Mouse (Mus musculus) MEL (cell line): Measurements from ENCODE around the gene Adgrl4. TPM values are rescaled to one million over a fixed set of nuclear protein-coding genes. Genes with fewer than 3 reads are reported as not detected.

ENCODE experiments used
- DNase-seq: peaks from one replicate; pipeline ENCODE4 v3.0.0; 2011; ENCODE audit warnings: low read depth, low spot score
- H3K27ac ChIP-seq: 2 replicates; pipeline ENCODE4 v1.5.1; 2012; ENCODE audit warnings: low read depth, mild to moderate bottlenecking, control low read depth, low read length, moderate library complexity; ENCODE audit not compliant: control insufficient read depth
- H3K27me3 ChIP-seq, 2 experiments: fragments of 150-350 bp in 1 of 2; sonication (generic) in 1 of 2; 2 replicates each; pipeline ENCODE4 v1.6.1; 2012; ENCODE audit warnings: low read length in 2 of 2, mild to moderate bottlenecking in 2 of 2, improper control_type of control experiment in 1 of 2, moderate library complexity in 1 of 2; ENCODE audit not compliant: insufficient read depth in 2 of 2, control insufficient read depth in 1 of 2
- H3K36me3 ChIP-seq, 2 experiments: 2 replicates each; pipeline ENCODE4 v1.6.1; 2012 to 2014; ENCODE audit warnings: low read length in 2 of 2, improper control_type of control experiment in 1 of 2, inconsistent platforms in 1 of 2, mild to moderate bottlenecking in 1 of 2; ENCODE audit not compliant: insufficient read depth in 2 of 2, control insufficient read depth in 1 of 2
- H3K4me1 ChIP-seq, 2 experiments: fragments of 150-350 bp in 1 of 2; sonication (generic) in 1 of 2; 2 replicates each; pipeline ENCODE4 v1.6.1; 2012; ENCODE audit warnings: low read length in 2 of 2, improper control_type of control experiment in 1 of 2, mild to moderate bottlenecking in 1 of 2; ENCODE audit not compliant: insufficient read depth in 2 of 2, control insufficient read depth in 1 of 2
- H3K4me3 ChIP-seq, 2 experiments: fragments of 150-350 bp in 1 of 2; sonication (generic) in 1 of 2; 2 replicates each; pipeline ENCODE4 v1.5.1; 2012; ENCODE audit warnings: low read depth in 2 of 2, low read length in 2 of 2, mild to moderate bottlenecking in 2 of 2, moderate library complexity in 2 of 2, control low read depth in 1 of 2, improper control_type of control experiment in 1 of 2; ENCODE audit not compliant: control insufficient read depth in 1 of 2, insufficient read depth in 1 of 2
- H3K79me2 ChIP-seq: 2 replicates; pipeline ENCODE4 v1.6.1; 2012; ENCODE audit warnings: mild to moderate bottlenecking, low read length, moderate library complexity; ENCODE audit not compliant: control insufficient read depth, poor library complexity, insufficient read depth
- H3K9ac ChIP-seq: 2 replicates; pipeline ENCODE4 v1.6.1; 2012; ENCODE audit warnings: low read depth, mild to moderate bottlenecking, control low read depth, low read length, moderate library complexity; ENCODE audit not compliant: control insufficient read depth, poor library complexity, severe bottlenecking
- H3K9me3 ChIP-seq: fragments of 150-350 bp; sonication (generic); replicated peaks from 2 replicates; pipeline ENCODE4 v1.6.1; 2012; ENCODE audit warnings: mild to moderate bottlenecking, low read length, improper control_type of control experiment, moderate library complexity; ENCODE audit not compliant: insufficient read depth
- BHLHE40 ChIP-seq: IDR thresholded peaks from 2 replicates; pipeline ENCODE4 v1.6.1; 2012; ENCODE audit warnings: low read depth, mild to moderate bottlenecking, inconsistent platforms, low read length, improper control_type of control experiment, borderline replicate concordance
- CHD1 ChIP-seq: IDR thresholded peaks from 2 replicates; pipeline ENCODE4 v1.6.1; 2012; ENCODE audit warnings: low read depth, mild to moderate bottlenecking, inconsistent platforms, low read length, improper control_type of control experiment
- CHD2 ChIP-seq: IDR thresholded peaks from 2 replicates; pipeline ENCODE4 v1.6.1; 2011; ENCODE audit warnings: low read length, improper control_type of control experiment
- CTCF ChIP-seq, 3 experiments: IDR thresholded peaks in 2 of 3; conservative IDR thresholded peaks in 1 of 3; 2 replicates each; pipeline ENCODE4 v1.5.1; 2011 to 2012; ENCODE audit warnings: low read length in 3 of 3, low read depth in 2 of 3, mild to moderate bottlenecking in 2 of 3, improper control_type of control experiment in 1 of 3, inconsistent platforms in 1 of 3, mixed read lengths in 1 of 3, moderate library complexity in 1 of 3; ENCODE audit not compliant: control insufficient read depth in 1 of 3, insufficient read depth in 1 of 3, poor library complexity in 1 of 3, severe bottlenecking in 1 of 3
- ELF1 ChIP-seq: IDR thresholded peaks from 2 replicates; pipeline ENCODE4 v1.6.1; 2014; ENCODE audit warnings: low read depth, mild to moderate bottlenecking, inconsistent platforms, low read length, improper control_type of control experiment, moderate library complexity
- EP300 ChIP-seq, 2 experiments: IDR thresholded peaks; 2 replicates each; pipeline ENCODE4 v1.6.1; 2011; ENCODE audit warnings: improper control_type of control experiment in 2 of 2, low read length in 2 of 2, low read depth in 1 of 2, mild to moderate bottlenecking in 1 of 2
- GABPA ChIP-seq: IDR thresholded peaks from 2 replicates; pipeline ENCODE4 v1.6.1; 2012; ENCODE audit warnings: low read depth, mild to moderate bottlenecking, inconsistent platforms, low read length, improper control_type of control experiment, moderate library complexity
- GATA1 ChIP-seq: IDR thresholded peaks from 2 replicates; pipeline ENCODE4 v1.6.1; 2011; ENCODE audit warnings: low read depth, low read length, improper control_type of control experiment
- JUND ChIP-seq: IDR thresholded peaks from 2 replicates; pipeline ENCODE4 v1.6.1; 2011; ENCODE audit warnings: low read depth, mild to moderate bottlenecking, improper control_type of control experiment, low read length
- MAFK ChIP-seq: IDR thresholded peaks from 2 replicates; pipeline ENCODE4 v1.6.1; 2011; ENCODE audit warnings: low read depth, mild to moderate bottlenecking, low read length, improper control_type of control experiment, borderline replicate concordance
- MAX ChIP-seq: IDR thresholded peaks from 2 replicates; pipeline ENCODE4 v1.6.1; 2011; ENCODE audit warnings: low read length, improper control_type of control experiment
- MEF2A ChIP-seq: IDR thresholded peaks from 2 replicates; pipeline ENCODE4 v1.6.1; 2014; ENCODE audit warnings: low read depth, mild to moderate bottlenecking, inconsistent platforms, low read length, improper control_type of control experiment; ENCODE audit not compliant: poor library complexity, insufficient replicate concordance, severe bottlenecking; ENCODE audit errors: extremely low read depth
- MXI1 ChIP-seq: IDR thresholded peaks from 2 replicates; pipeline ENCODE4 v1.6.1; 2011; ENCODE audit warnings: mild to moderate bottlenecking, low read depth, low read length, improper control_type of control experiment
- MYB ChIP-seq: IDR thresholded peaks from 2 replicates; pipeline ENCODE4 v1.6.1; 2011; ENCODE audit warnings: mild to moderate bottlenecking, low read depth, low read length, improper control_type of control experiment
- NRF1 ChIP-seq: IDR thresholded peaks from 2 replicates; pipeline ENCODE4 v1.6.1; 2014; ENCODE audit warnings: low read depth, mild to moderate bottlenecking, inconsistent platforms, low read length, improper control_type of control experiment, moderate library complexity; ENCODE audit not compliant: poor library complexity, insufficient read depth, severe bottlenecking
- POLR2A ChIP-seq, 2 experiments: IDR thresholded peaks; 2 replicates each; pipeline ENCODE4 v1.6.1; 2011 to 2012; ENCODE audit warnings: low read length in 2 of 2, mild to moderate bottlenecking in 2 of 2, control low read depth in 1 of 2, improper control_type of control experiment in 1 of 2, low read depth in 1 of 2, moderate library complexity in 1 of 2; ENCODE audit not compliant: control insufficient read depth in 1 of 2, insufficient read depth in 1 of 2, poor library complexity in 1 of 2
- RCOR1 ChIP-seq: IDR thresholded peaks from 2 replicates; pipeline ENCODE4 v1.6.1; 2012; ENCODE audit warnings: low read depth, mild to moderate bottlenecking, inconsistent platforms, low read length, improper control_type of control experiment
- TAL1 ChIP-seq: IDR thresholded peaks from 2 replicates; pipeline ENCODE4 v1.6.1; 2012; ENCODE audit warnings: mild to moderate bottlenecking, inconsistent platforms, low read length, moderate library complexity, mixed read lengths
- TBP ChIP-seq: IDR thresholded peaks from 2 replicates; pipeline ENCODE4 v1.8.0; 2011; ENCODE audit warnings: low read depth, low read length, improper control_type of control experiment
- UBTF ChIP-seq: IDR thresholded peaks from 2 replicates; pipeline ENCODE4 v1.6.1; 2012; ENCODE audit warnings: low read depth, mild to moderate bottlenecking, inconsistent platforms, low read length, improper control_type of control experiment, moderate library complexity, borderline replicate concordance; ENCODE audit not compliant: insufficient read depth
- USF1 ChIP-seq: IDR thresholded peaks from 2 replicates; pipeline ENCODE4 v1.6.1; 2014; ENCODE audit warnings: low read depth, mild to moderate bottlenecking, inconsistent platforms, low read length, improper control_type of control experiment, moderate library complexity
- polyA plus RNA-seq, 2 experiments: library from polyadenylated mRNA; stranded (reverse) in 1 of 2; unstranded in 1 of 2; fragments of >175 nt in 1 of 2; fragments of >200 nt in 1 of 2; gene quantifications; 2 replicates each; pipeline versions ENCODE4 v1.2.1 to v1.2.4; 2012; ENCODE audit warnings: low replicate concordance in 2 of 2, low read depth in 1 of 2; ENCODE audit not compliant: insufficient read length in 2 of 2, insufficient read depth in 1 of 2, missing spikeins in 1 of 2
- total RNA-seq: library from RNA; depleted of rRNA; stranded (reverse); fragments of 300-350 nt; gene quantifications from 2 replicates; pipeline ENCODE4 v1.2.3, GENCODE M21; 2012

The Adgrl4 gene
- total and polyA plus RNA-seq, 3 experiments = not detected

GRCm38 (mm10) chr3:151438364-151438763 is 677 bp downstream of the Adgrl4 start:
- Histone ChIP-seq H3K4me3 (no peak overlapping the region), H3K79me2 (no peaks in the 10 kb centered on the region), H3K9me3 (no peaks in the 10 kb centered on the region), H3K27ac (no peak overlapping the region), H3K36me3 (no peaks in the 10 kb centered on the region), H3K4me1 (no peaks in the 10 kb centered on the region), H3K27me3 (no peaks in the 10 kb centered on the region), H3K9ac (no peak overlapping the region)
- no peak for TF ChIP-seq EP300 (IDR thresholded peaks at IDR 0.05; ENCODE audit: low read depth in 1 of 2, low read length in 2 of 2)
- TF ChIP-seq TAL1 = no peak
- no peak for TF ChIP-seq MAX
- no peak for TF ChIP-seq NRF1
- TF ChIP-seq UBTF = no peak
- no peak for TF ChIP-seq USF1
- no peak for DNase-seq

- Histone ChIP-seq H3K9ac (no peak overlapping the region), H3K27me3 (no peaks in the 10 kb centered on the region), H3K9me3 (no peaks in the 10 kb centered on the region), H3K4me3 (no peak overlapping the region), H3K4me1 (no peaks in the 10 kb centered on the region), H3K36me3 (no peaks in the 10 kb centered on the region), H3K27ac (no peak overlapping the region), H3K79me2 (no peaks in the 10 kb centered on the region)
- no peak for TF ChIP-seq ELF1
- no peak for TF ChIP-seq BHLHE40
- no peak for TF ChIP-seq MYB
- TF ChIP-seq GATA1 = no peak
- TF ChIP-seq TAL1 = no peak
- no peak for TF ChIP-seq POLR2A (IDR thresholded peaks at IDR 0.05; ENCODE audit: control insufficient read depth in 1 of 2, insufficient read depth in 1 of 2, low read depth in 1 of 2, low read length in 2 of 2, poor library complexity in 1 of 2)
- TF ChIP-seq JUND = no peak
- TF ChIP-seq TBP = no peak
- TF ChIP-seq CHD2 = no peak
- no peak for TF ChIP-seq MXI1
- no peak for TF ChIP-seq MAX
- no peak for TF ChIP-seq CHD1
- TF ChIP-seq GABPA = no peak
- TF ChIP-seq RCOR1 = no peak
- no peak for TF ChIP-seq CTCF (IDR thresholded peaks at IDR 0.05 in 2 of 3, conservative IDR thresholded peaks at IDR 0.05 in 1 of 3; ENCODE audit: control insufficient read depth in 1 of 3, insufficient read depth in 1 of 3, low read depth in 2 of 3, low read length in 3 of 3, poor library complexity in 1 of 3, severe bottlenecking in 1 of 3)
- TF ChIP-seq MEF2A = no peak
- no peak for TF ChIP-seq MAFK
- DNase-seq = no peak
Observed at GRCm38 (mm10) chr3:151439976-151440375, 2.3 kb downstream of the Adgrl4 start.
